Mouse (Mus musculus) myocyte (in vitro differentiated cells): Measurements from ENCODE around the gene Helz.

Source experiments
- MAX ChIP-seq: IDR thresholded peaks from one replicate; pipeline ENCODE4 v1.6.1; 2011; ENCODE audit warnings: low read depth, mild to moderate bottlenecking, control low read depth
- MYOD1 ChIP-seq, 3 experiments: IDR thresholded peaks; one replicate each; pipeline ENCODE4 v1.6.1; 2011; ENCODE audit warnings: control low read depth in 2 of 3, low read depth in 2 of 3, mild to moderate bottlenecking in 2 of 3, moderate library complexity in 1 of 3; ENCODE audit not compliant: insufficient read length in 2 of 3, control insufficient read depth in 1 of 3
- MYOG ChIP-seq, 3 experiments: IDR thresholded peaks; one replicate each; pipeline ENCODE4 v1.6.1; 2011; ENCODE audit warnings: control low read depth in 2 of 3, low read depth in 2 of 3, mild to moderate bottlenecking in 2 of 3; ENCODE audit not compliant: insufficient read length in 2 of 3, control insufficient read depth in 1 of 3, insufficient read depth in 1 of 3
- POLR2A ChIP-seq: IDR thresholded peaks from one replicate; pipeline ENCODE4 v1.6.1; 2011; ENCODE audit warnings: low read depth, mild to moderate bottlenecking, control low read depth, moderate library complexity; ENCODE audit not compliant: insufficient read length
- SRF ChIP-seq: IDR thresholded peaks from one replicate; pipeline ENCODE4 v1.6.1; 2011; ENCODE audit warnings: low read depth; ENCODE audit not compliant: control insufficient read depth, insufficient read length
- USF1 ChIP-seq: IDR thresholded peaks from one replicate; pipeline ENCODE4 v1.6.1; 2011; ENCODE audit warnings: low read depth, mild to moderate bottlenecking, control low read depth, moderate library complexity

- TF ChIP-seq MYOG (IDR thresholded peaks at IDR 0.05; ENCODE audit: control insufficient read depth in 1 of 3, insufficient read depth in 1 of 3, insufficient read length in 2 of 3, low read depth in 2 of 3): no peak
- TF ChIP-seq POLR2A: no peak
- TF ChIP-seq MYOD1 (IDR thresholded peaks at IDR 0.05; ENCODE audit: control insufficient read depth in 1 of 3, insufficient read length in 2 of 3, low read depth in 2 of 3): no peak
- no peak for TF ChIP-seq USF1
- no peak for TF ChIP-seq SRF
- TF ChIP-seq MAX: no peak
Observed at GRCm38 (mm10) chr11:107707897-107708610, 160.3 kb downstream of the Helz start.
